Mouse (Mus musculus): ENCODE data around the gene Ptpn11. TPM values are rescaled to one million over a fixed set of nuclear protein-coding genes. Genes with fewer than 3 reads are reported as not detected.

Ptpn11 gene
- polyA plus RNA-seq, 1 experiment = 78.7 TPM

- H3K27me3 ChIP-seq (ENCODE audit: control insufficient read depth, insufficient read depth, insufficient read length) = no peaks in the 10 kb centered on the region
- H3K4me2 ChIP-seq (ENCODE audit: low read depth) = no peak overlapping the region
- no peak for TF ChIP-seq MYOD1 (IDR thresholded peaks at IDR 0.05; ENCODE audit: control insufficient read depth in 1 of 3, insufficient read length in 2 of 3, low read depth in 2 of 3)
- TF ChIP-seq TCF12 (IDR thresholded peaks at IDR 0.05; ENCODE audit: insufficient read depth, poor library complexity, severe bottlenecking) = no peak
- TF ChIP-seq MYOG (IDR thresholded peaks at IDR 0.05; ENCODE audit: control insufficient read depth in 1 of 3, insufficient read depth in 1 of 3, insufficient read length in 2 of 3, low read depth in 2 of 3) = no peak
- TF ChIP-seq E2F4 (IDR thresholded peaks at IDR 0.05; ENCODE audit: insufficient read depth) = no peak
- TF ChIP-seq CEBPB (IDR thresholded peaks at IDR 0.05; ENCODE audit: insufficient read depth, poor library complexity, severe bottlenecking) = no peak
- TF ChIP-seq TCF3 (IDR thresholded peaks at IDR 0.05; ENCODE audit: insufficient read length, low read depth) = no peak
- no peak for TF ChIP-seq REST (IDR thresholded peaks at IDR 0.05; ENCODE audit: insufficient read depth, insufficient read length)
- no peak for TF ChIP-seq MAX (IDR thresholded peaks at IDR 0.05; ENCODE audit: low read depth)
- no peak for TF ChIP-seq SRF (IDR thresholded peaks at IDR 0.05; ENCODE audit: control insufficient read depth, insufficient read length, low read depth)
- TF ChIP-seq POLR2A (IDR thresholded peaks at IDR 0.05; ENCODE audit: insufficient read length, low read depth) = no peak
- no peak for TF ChIP-seq POLR2AphosphoS2 (IDR thresholded peaks at IDR 0.05; ENCODE audit: insufficient read length, low read depth)
- TF ChIP-seq USF1 (IDR thresholded peaks at IDR 0.05; ENCODE audit: low read depth) = no peak
These were observed 48.6 kb downstream of the Ptpn11 start for GRCm38 (mm10) chr5:121142431-121143119.

GRCm38 (mm10) chr5:121140276-121140675 is 50.9 kb downstream of the Ptpn11 start:
- TF ChIP-seq REST (IDR thresholded peaks at IDR 0.05; ENCODE audit: insufficient read depth, insufficient read length) (no peak), SRF (IDR thresholded peaks at IDR 0.05; ENCODE audit: control insufficient read depth, insufficient read length, low read depth) (no peak), USF1 (IDR thresholded peaks at IDR 0.05; ENCODE audit: low read depth) (no peak), TCF12 (IDR thresholded peaks at IDR 0.05; ENCODE audit: insufficient read depth, poor library complexity, severe bottlenecking) (no peak), MYOD1 (IDR thresholded peaks at IDR 0.05; ENCODE audit: control insufficient read depth in 1 of 3, insufficient read length in 2 of 3, low read depth in 2 of 3) (no peak), E2F4 (IDR thresholded peaks at IDR 0.05; ENCODE audit: insufficient read depth) (no peak), TCF3 (IDR thresholded peaks at IDR 0.05; ENCODE audit: insufficient read length, low read depth) (no peak), POLR2A (IDR thresholded peaks at IDR 0.05; ENCODE audit: insufficient read length, low read depth) (no peak), MAX (IDR thresholded peaks at IDR 0.05; ENCODE audit: low read depth) (no peak), MYOG (IDR thresholded peaks at IDR 0.05; ENCODE audit: control insufficient read depth in 1 of 3, insufficient read depth in 1 of 3, insufficient read length in 2 of 3, low read depth in 2 of 3) (no peak), POLR2AphosphoS2 (IDR thresholded peaks at IDR 0.05; ENCODE audit: insufficient read length, low read depth) (no peak)
- Histone ChIP-seq H3K4me2 (ENCODE audit: low read depth) (no peak overlapping the region), H3ac (ENCODE audit: control insufficient read depth, insufficient read length) (no peak overlapping the region), H3K4me3 (no peak overlapping the region), H3K79me2 (ENCODE audit: control insufficient read depth, insufficient read depth) (no peaks in the 10 kb centered on the region), H3K36me3 (ENCODE audit: control insufficient read depth, insufficient read depth) (peaks cover 42% of the 10 kb centered on the region), H3K27me3 (ENCODE audit: control insufficient read depth, insufficient read depth, insufficient read length) (no peaks in the 10 kb centered on the region)

More at GRCm38 (mm10) chr5:121142431-121143119, 48.6 kb downstream of the Ptpn11 start:
- Histone ChIP-seq H3ac (ENCODE audit: control insufficient read depth, insufficient read length) (no peak overlapping the region), H3K79me2 (ENCODE audit: control insufficient read depth, insufficient read depth) (no peaks in the 10 kb centered on the region), H3K4me3 (no peak overlapping the region), H3K36me3 (ENCODE audit: control insufficient read depth, insufficient read depth) (peaks cover 33% of the 10 kb centered on the region)

- TF ChIP-seq TCF3 (IDR thresholded peaks at IDR 0.05; ENCODE audit: insufficient read length, low read depth) (no peak), SRF (IDR thresholded peaks at IDR 0.05; ENCODE audit: control insufficient read depth, insufficient read length, low read depth) (no peak), POLR2AphosphoS2 (IDR thresholded peaks at IDR 0.05; ENCODE audit: insufficient read length, low read depth) (no peak), TCF12 (IDR thresholded peaks at IDR 0.05; ENCODE audit: insufficient read depth, poor library complexity, severe bottlenecking) (no peak)
- H3K79me2 ChIP-seq (ENCODE audit: control insufficient read depth, insufficient read depth) = no peaks in the 10 kb centered on the region
- H3K27me3 ChIP-seq (ENCODE audit: control insufficient read depth, insufficient read depth, insufficient read length) = no peaks in the 10 kb centered on the region
- peaks cover 36% of the 10 kb centered on the region for H3K36me3 ChIP-seq (ENCODE audit: control insufficient read depth, insufficient read depth)
- no peak overlapping the region for H3K4me3 ChIP-seq
- no peak overlapping the region for H3ac ChIP-seq (ENCODE audit: control insufficient read depth, insufficient read length)
- no peak overlapping the region for H3K4me2 ChIP-seq (ENCODE audit: low read depth)
These were observed 54.1 kb downstream of the Ptpn11 start for GRCm38 (mm10) chr5:121137125-121137524.

GRCm38 (mm10) chr5:121131801-121132200 is 59.4 kb downstream of the Ptpn11 start:
- Histone ChIP-seq H3K4me2 (ENCODE audit: low read depth) (no peak overlapping the region), H3K27me3 (ENCODE audit: control insufficient read depth, insufficient read depth, insufficient read length) (no peaks in the 10 kb centered on the region), H3K36me3 (ENCODE audit: control insufficient read depth, insufficient read depth) (peaks cover 25% of the 10 kb centered on the region), H3K79me2 (ENCODE audit: control insufficient read depth, insufficient read depth) (no peaks in the 10 kb centered on the region), H3K4me3 (no peak overlapping the region), H3ac (ENCODE audit: control insufficient read depth, insufficient read length) (no peak overlapping the region)
- TF ChIP-seq MAX (IDR thresholded peaks at IDR 0.05; ENCODE audit: low read depth) (no peak), POLR2AphosphoS2 (IDR thresholded peaks at IDR 0.05; ENCODE audit: insufficient read length, low read depth) (no peak), CEBPB (IDR thresholded peaks at IDR 0.05; ENCODE audit: insufficient read depth, poor library complexity, severe bottlenecking) (no peak), POLR2A (IDR thresholded peaks at IDR 0.05; ENCODE audit: insufficient read length, low read depth) (no peak), REST (IDR thresholded peaks at IDR 0.05; ENCODE audit: insufficient read depth, insufficient read length) (no peak), SRF (IDR thresholded peaks at IDR 0.05; ENCODE audit: control insufficient read depth, insufficient read length, low read depth) (no peak), MYOD1 (IDR thresholded peaks at IDR 0.05; ENCODE audit: control insufficient read depth in 1 of 3, insufficient read length in 2 of 3, low read depth in 2 of 3) (no peak), USF1 (IDR thresholded peaks at IDR 0.05; ENCODE audit: low read depth) (no peak), TCF12 (IDR thresholded peaks at IDR 0.05; ENCODE audit: insufficient read depth, poor library complexity, severe bottlenecking) (no peak), MYOG (IDR thresholded peaks at IDR 0.05; ENCODE audit: control insufficient read depth in 1 of 3, insufficient read depth in 1 of 3, insufficient read length in 2 of 3, low read depth in 2 of 3) (no peak), E2F4 (IDR thresholded peaks at IDR 0.05; ENCODE audit: insufficient read depth) (no peak), TCF3 (IDR thresholded peaks at IDR 0.05; ENCODE audit: insufficient read length, low read depth) (no peak)

All from myocyte (in vitro differentiated cells).